Mouse (Mus musculus) cerebellum, adult 2 months (tissue): ENCODE results near the gene Olfr1346.

ENCODE experiments used
- CTCF ChIP-seq: fragments of 200-500 bp; IDR thresholded peaks from 2 replicates; pipeline ENCODE4 v1.5.1; 2011; ENCODE audit warnings: low read depth, mild to moderate bottlenecking, control low read depth, low read length, moderate library complexity, borderline replicate concordance; ENCODE audit not compliant: insufficient read depth
- POLR2A ChIP-seq: fragments of 200-500 bp; IDR thresholded peaks from 2 replicates; pipeline ENCODE4 v1.6.1; 2011; ENCODE audit warnings: low read length, control low read depth, borderline replicate concordance; ENCODE audit not compliant: insufficient read depth

GRCm38 (mm10) chr7:6447771-6448170 lies 19.1 kb upstream of the Olfr1346 start:
- no peak for TF ChIP-seq POLR2A
- no peak for TF ChIP-seq CTCF
